Mouse (Mus musculus) right cerebral cortex, postnatal 10 days (tissue): ENCODE measurements around the gene Midn.

Source experiments
- DNase-seq, 2 experiments: peaks; one replicate each; pipeline ENCODE4 v3.0.0; 2021; ENCODE audit warnings: low spot score in 2 of 2

Midn gene

GRCm38 (mm10) chr10:80170052-80170451 is 22.0 kb downstream of the Midn start:
- DNase-seq: no peak

- DNase-seq: peak in 1 of 2 experiments; percentile 63
These were observed 22.5 kb downstream of the Midn start for GRCm38 (mm10) chr10:80170601-80171021.

- peak in 1 of 2 experiments; percentile 24 for DNase-seq
These were observed 23.2 kb downstream of the Midn start for GRCm38 (mm10) chr10:80171252-80171651.

DNA sequence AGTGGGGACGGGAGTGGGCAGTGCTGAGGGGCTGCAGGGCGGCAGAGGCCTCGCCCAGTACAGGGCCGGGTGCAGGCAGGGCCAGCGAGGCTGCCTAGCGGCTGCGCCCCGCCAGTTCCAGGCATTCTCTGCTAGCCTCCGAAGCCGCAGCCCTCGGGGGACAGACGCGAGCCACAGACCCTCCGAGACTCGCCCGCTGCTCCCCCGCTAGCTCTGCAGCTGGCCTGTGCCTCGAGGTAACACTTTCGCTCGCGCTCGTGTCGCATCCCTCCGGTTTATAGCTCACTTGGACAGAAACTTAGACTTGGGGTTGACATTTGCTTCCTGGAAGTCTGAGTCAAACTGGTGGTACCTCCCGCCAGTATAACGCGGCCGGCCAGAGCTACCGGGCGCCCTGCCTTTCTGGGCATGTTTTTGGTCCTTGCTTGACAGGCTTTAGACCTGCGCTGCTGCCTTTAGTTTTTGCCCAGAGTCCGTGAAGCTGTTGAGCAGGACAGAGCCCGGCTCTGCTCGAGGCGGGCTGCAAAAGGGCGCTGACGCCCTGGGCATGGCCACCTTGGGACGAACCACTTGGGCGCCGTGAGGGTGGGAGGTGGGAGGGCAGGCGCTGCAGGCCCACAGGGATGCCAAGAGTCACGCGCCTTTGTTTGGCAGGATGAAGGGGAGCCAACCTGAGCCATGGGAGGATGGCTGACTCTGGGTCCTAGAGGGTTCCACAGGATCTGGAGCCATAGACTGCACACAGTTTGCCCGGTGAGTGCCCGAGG is 23.9 kb downstream of the Midn start:
- peak; percentile 47 to 56 for DNase-seq

GRCm38 (mm10) chr10:80172527-80173292 is 24.6 kb downstream of the Midn start, which contains the start of gene 1600002K03Rik:
1600002K03Rik (plus strand) TSS chr10:80172944.
- peak; percentile 92 to 95 for DNase-seq

GRCm38 (mm10) chr10:80173358-80173757 is 25.3 kb downstream of the Midn start:
- DNase-seq: peak in 1 of 2 experiments; percentile 44

DNA sequence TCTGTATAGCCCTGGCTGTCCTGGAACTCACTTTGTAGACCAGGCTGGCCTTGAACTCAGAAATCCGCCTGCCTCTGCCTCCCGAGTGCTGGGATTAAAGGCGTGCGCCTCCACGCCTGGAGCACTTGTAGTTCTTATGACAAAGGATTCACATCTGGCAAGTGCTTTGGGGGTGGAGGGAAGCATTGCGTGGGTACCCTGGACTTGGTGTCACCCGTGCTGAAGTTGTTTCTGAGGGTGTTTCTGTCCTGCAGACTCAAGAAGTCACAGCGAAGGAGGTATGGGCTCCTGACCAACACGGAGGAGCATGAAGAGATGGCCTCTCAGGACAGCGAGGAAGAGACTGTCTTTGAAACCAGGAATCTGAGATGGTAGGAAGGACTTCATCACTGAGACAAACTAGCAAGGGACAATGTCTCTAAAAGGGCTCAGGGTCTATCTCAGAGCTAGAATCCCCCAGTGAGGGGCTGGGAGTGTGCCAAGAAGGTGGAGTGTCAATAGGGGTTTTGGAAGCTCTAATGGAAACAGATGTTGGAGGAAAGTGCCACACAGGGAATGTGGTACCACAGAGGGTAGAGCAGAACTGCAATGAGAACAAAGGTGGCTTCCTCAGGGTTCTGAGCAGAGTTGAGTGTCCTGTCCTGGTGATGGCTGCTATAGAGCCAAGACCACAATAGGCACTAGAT is 26.0 kb downstream of the Midn start:
- DNase-seq: peak in 1 of 2 experiments; percentile 33

- DNase-seq: peak in 1 of 2 experiments; percentile 37
These were observed 26.6 kb downstream of the Midn start for GRCm38 (mm10) chr10:80174705-80175104.

DNA sequence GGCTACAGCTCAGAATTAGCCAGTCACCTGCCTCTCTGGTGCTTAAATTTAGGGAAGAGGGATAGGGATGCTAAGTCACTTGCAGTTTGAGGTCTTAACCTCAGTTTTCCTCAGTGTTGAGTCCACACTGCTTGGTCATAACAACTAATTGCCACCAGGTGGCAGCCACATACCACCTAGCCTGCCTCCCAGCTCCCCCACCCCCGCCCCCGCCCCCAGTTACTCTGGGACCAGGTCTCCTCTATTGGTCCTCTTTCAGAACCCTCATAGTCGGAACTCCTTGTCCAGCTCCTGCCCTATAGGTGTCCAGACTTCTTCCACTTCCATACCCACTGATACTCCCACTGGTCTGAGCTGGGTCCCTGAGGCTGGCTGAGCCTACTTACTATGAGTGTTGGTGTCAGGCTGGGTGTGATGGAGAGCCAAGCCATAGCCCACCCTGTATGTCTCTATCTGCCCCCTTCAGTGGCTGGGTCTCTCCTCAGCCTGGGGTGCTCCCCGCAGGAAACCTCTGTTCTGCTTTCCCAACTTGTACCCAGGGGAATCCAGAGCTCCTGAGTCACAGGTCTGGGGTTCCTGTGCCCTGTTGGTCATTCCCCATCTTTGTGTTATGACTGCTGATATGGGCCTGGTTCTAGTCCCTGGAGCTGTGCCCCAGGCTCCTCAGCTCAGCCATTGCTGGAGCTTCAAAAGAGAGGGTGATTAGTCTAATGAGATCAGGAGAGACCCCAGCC is 27.6 kb downstream of the Midn start:
- peak; percentile 53 to 61 for DNase-seq

- peak in 1 of 2 experiments; percentile 33 for DNase-seq
These were observed 28.3 kb downstream of the Midn start for GRCm38 (mm10) chr10:80176270-80176834.

- DNase-seq: no peak
These were observed 29.6 kb downstream of the Midn start for GRCm38 (mm10) chr10:80177441-80178279.

GRCm38 (mm10) chr10:80179068-80180051 is 31.3 kb downstream of the Midn start, which contains the start of gene Efna2:
Efna2 (plus strand) TSS chr10:80179482.
- DNase-seq: peak in 1 of 2 experiments; percentile 70

- no peak for DNase-seq
These were observed 32.2 kb downstream of the Midn start for GRCm38 (mm10) chr10:80180288-80180687.

GRCm38 (mm10) chr10:80180823-80181222 is 32.8 kb downstream of the Midn start:
- DNase-seq: peak in 1 of 2 experiments; percentile 32

- no peak for DNase-seq
These were observed 34.5 kb downstream of the Midn start for GRCm38 (mm10) chr10:80182547-80182946.

GRCm38 (mm10) chr10:80186649-80187048 is 38.6 kb downstream of the Midn start:
- DNase-seq: no peak

DNA sequence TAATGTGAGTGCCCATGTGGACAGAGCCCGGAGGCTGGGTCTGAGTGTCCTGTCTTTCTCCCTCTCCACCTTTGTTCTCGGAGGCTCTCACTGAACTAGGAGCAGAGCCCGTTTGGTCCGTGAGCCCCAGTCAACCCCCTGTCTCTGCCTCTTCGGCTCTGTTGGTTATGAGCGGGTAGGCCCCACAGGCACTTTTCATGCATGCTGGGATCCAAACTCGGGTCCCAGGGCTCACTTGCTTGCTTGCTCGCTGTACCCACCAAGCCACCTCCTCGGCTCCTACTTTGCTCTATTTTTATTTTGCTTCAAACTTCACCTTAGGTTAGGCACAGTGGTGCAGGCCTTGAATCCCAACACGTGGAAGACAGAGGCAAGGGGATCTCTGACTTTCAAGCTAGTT is 39.7 kb downstream of the Midn start:
- no peak for DNase-seq

DNA sequence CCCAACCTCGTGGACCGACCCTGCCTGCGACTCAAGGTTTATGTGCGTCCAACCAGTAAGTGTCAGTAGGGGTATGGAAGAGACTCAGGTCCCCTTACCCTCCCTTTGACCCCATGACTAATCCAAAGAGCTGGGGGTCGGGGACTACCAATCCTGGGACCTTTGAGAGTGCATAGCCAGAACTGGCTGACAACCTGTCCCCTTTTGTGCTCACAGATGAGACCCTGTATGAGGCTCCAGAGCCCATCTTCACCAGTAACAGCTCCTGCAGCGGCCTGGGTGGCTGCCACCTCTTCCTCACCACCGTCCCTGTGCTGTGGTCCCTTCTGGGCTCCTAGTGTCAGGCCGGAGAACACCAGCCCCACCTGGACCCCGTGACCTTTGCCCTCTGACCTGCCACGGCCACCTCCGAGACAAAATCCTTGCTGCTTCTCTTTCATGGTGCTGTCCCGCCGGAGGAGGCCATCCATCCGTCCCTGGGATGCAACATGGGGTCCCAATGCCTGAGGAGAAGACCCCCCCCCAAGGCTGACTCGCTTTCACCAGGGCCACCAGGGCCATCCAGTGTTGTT is 40.5 kb downstream of the Midn start:
- peak in 1 of 2 experiments; percentile 50 for DNase-seq
